Mouse (Mus musculus) liver, adult 2 months (tissue): ENCODE data around the gene Satb2.

Experiments used
- CTCF ChIP-seq: fragments of 200-500 bp; IDR thresholded peaks from 2 replicates; pipeline ENCODE4 v1.5.1; 2011; ENCODE audit warnings: low read depth, low read length, control low read depth
- POLR2A ChIP-seq: fragments of 200-500 bp; IDR thresholded peaks from 2 replicates; pipeline ENCODE4 v1.6.1; 2011; ENCODE audit warnings: low read length, control low read depth; ENCODE audit not compliant: insufficient read depth; ENCODE audit errors: extremely low read depth

GRCm38 (mm10) chr1:56956811-56957210 lies 21.6 kb downstream of the Satb2 start:
- TF ChIP-seq POLR2A (no peak), CTCF (no peak)
